Mouse (Mus musculus) hindbrain, embryonic 13.5 days (tissue): Measurements from ENCODE around the gene Rgs9bp. TPM values are rescaled to one million over a fixed set of nuclear protein-coding genes. Genes with fewer than 3 reads are reported as not detected.
A peak's percentile ranks its signal among the peaks of the same experiment; 100 is the strongest.

Experiments used
- ATAC-seq: fragments of 200-750 bp; cut with Nextera tagmentation; 2 replicates; pipeline ENCODE4 v1.8.0; 2017; ENCODE audit warnings: moderate TSS enrichment; ENCODE audit not compliant: low FRiP score
- H3K27ac ChIP-seq: fragments of 300-500 bp; sonication (generic); 2 replicates; pipeline ENCODE4 v1.5.1; 2015; ENCODE audit warnings: inconsistent platforms, mild to moderate bottlenecking, moderate library complexity
- H3K27me3 ChIP-seq: fragments of 300-500 bp; sonication (generic); 2 replicates; pipeline ENCODE4 v1.6.1; 2015; ENCODE audit warnings: mild to moderate bottlenecking, inconsistent platforms
- H3K36me3 ChIP-seq: fragments of 300-500 bp; sonication (generic); 2 replicates; pipeline ENCODE4 v1.6.1; 2015; ENCODE audit warnings: mild to moderate bottlenecking, inconsistent platforms
- H3K4me1 ChIP-seq: fragments of 300-500 bp; sonication (generic); replicated peaks from 2 replicates; pipeline ENCODE4 v1.6.1; 2015; ENCODE audit warnings: inconsistent platforms
- H3K4me2 ChIP-seq: fragments of 300-500 bp; sonication (generic); 2 replicates; pipeline ENCODE4 v1.6.1; 2015; ENCODE audit warnings: inconsistent platforms, mild to moderate bottlenecking, moderate library complexity
- H3K4me3 ChIP-seq: fragments of 300-500 bp; sonication (generic); 2 replicates; pipeline ENCODE4 v1.5.1; 2015; ENCODE audit warnings: mild to moderate bottlenecking, inconsistent platforms
- H3K9ac ChIP-seq: fragments of 300-500 bp; sonication (generic); 2 replicates; pipeline ENCODE4 v1.6.1; 2015; ENCODE audit warnings: mild to moderate bottlenecking, inconsistent platforms
- H3K9me3 ChIP-seq: fragments of 300-500 bp; sonication (generic); 2 replicates; pipeline ENCODE4 v1.6.1; 2016; ENCODE audit warnings: inconsistent platforms
- WGBS: fragments of 180-500 bp; shearing (Covaris S2); methylation state at CpG from one replicate; pipeline ENCODE4 v1.1.7; 2015; 5-methylcytosine and 5-hydroxymethylcytosine counted together
- polyA plus RNA-seq: library from polyadenylated mRNA; unstranded; fragments of >200 nt; fragmentation: Nextera tagmentation; extraction: Ambion mirVana; gene quantifications from 2 replicates; pipeline ENCODE4 v1.2.1, GENCODE M21; 2015

Gene Rgs9bp
- polyA plus RNA-seq, 1 experiment from 2014 or later: 0.10 TPM

DNA sequence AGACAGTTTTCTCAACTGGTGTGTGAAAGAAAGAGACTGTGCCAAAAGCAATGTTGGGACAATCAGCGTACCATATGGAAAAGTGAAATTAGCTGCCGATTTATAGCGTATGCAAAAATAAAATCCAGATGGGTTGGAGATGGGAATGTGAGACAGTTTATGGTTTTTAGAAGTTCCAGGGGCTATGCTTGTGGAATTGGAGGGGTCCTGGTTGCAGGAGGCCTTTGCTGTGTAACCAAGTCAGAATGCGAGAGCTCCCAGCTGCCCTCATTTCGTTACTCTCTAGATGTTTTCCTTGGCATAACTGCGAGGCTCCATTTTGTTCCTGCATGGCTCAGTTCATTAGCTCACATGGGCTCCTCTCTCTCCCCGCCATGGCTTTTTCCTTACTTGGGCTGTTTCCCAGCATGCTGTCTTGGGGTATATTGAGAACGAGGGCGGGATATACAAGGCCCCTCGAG lies 5.4 kb upstream of the Rgs9bp start:
- Histone ChIP-seq H3K27me3 (no peaks in the 10 kb centered on the region), H3K9ac (no peak overlapping the region), H3K27ac (no peak overlapping the region), H3K36me3 (peaks cover 37% of the 10 kb centered on the region), H3K9me3 (no peaks in the 10 kb centered on the region), H3K4me2 (no peak overlapping the region), H3K4me1 (peaks cover 20% of the 10 kb centered on the region), H3K4me3 (no peak overlapping the region)
- ATAC-seq: no peak
- 87% methylated on average over 10 of the region's 10 CpGs for WGBS

- H3K4me1 ChIP-seq: peaks cover 27% of the 10 kb centered on the region
- H3K9me3 ChIP-seq: no peaks in the 10 kb centered on the region
- H3K36me3 ChIP-seq: peaks cover 25% of the 10 kb centered on the region
- H3K27ac ChIP-seq: no peak overlapping the region
- H3K4me2 ChIP-seq: no peak overlapping the region
- no peak overlapping the region for H3K9ac ChIP-seq
- H3K27me3 ChIP-seq: peaks cover 9% of the 10 kb centered on the region
- no peak for ATAC-seq
- no peak overlapping the region for H3K4me3 ChIP-seq
- 89% methylated on average over 6 of the region's 7 CpGs for WGBS
These were observed 4.1 kb upstream of the Rgs9bp start for GRCm38 (mm10) chr7:35589485-35589884.

DNA sequence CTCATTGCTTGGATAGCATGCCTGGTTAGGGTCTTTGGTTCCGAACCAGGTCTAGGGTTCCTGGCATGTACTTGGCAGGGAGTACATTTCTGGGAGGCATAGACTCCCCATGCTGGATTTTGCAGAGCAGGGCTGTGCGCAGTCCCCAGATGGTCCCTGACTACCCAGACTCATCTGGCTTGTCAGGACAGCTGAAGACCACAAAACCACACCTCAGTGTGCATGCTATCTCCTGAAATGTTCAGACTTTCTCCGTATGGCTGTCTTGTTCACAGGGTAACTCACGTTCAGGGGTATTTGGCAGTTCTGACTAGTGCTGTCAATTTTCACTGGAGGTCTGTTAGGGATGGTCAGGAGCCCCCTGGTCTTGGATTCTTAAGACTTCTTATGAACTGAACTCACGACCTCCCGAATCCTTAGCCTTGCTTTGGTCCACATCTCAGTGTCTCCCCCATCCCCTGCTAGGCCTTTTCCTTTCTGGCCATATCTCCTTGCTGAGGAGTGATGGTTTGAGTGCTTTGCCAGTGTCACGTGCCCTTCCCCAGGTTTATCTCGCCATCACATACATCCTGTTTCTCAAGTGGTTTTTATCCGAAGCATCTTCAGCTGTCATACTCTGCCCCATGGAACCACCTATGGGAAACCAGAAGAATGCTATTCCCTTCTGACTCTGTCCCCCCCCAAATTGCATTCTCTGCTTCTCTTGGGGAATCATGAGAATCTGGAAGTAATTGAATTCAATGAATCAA lies 3.5 kb upstream of the Rgs9bp start:
- no peak overlapping the region for H3K9ac ChIP-seq
- WGBS: 94% methylated on average over 9 of the region's 9 CpGs
- peaks cover 22% of the 10 kb centered on the region for H3K36me3 ChIP-seq
- H3K27ac ChIP-seq: no peak overlapping the region
- H3K4me3 ChIP-seq: no peak overlapping the region
- no peaks in the 10 kb centered on the region for H3K9me3 ChIP-seq
- H3K4me2 ChIP-seq: no peak overlapping the region
- H3K4me1 ChIP-seq: peaks cover 32% of the 10 kb centered on the region
- peaks cover 15% of the 10 kb centered on the region for H3K27me3 ChIP-seq
- no peak for ATAC-seq

DNA sequence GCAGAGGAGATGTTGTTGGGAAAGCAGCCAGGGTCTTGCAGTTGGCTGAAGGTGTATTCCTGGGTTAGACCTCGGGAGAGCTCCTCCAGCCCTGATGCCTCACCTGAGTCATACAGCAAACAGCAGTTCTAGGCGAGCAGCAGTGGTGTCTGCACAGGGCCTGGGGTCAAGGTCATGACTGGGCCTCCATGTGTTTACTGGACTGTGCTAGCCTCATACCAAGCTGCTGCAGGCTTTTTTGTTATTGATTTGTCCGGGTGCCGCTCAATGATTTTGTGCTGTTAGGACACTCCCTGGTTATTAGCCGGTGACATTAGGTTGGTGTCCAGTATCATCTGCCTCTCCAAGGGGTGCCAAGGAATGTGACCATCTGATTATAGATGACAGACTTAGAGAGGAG lies 2.3 kb upstream of the Rgs9bp start:
- WGBS: 82% methylated on average over 5 of the region's 5 CpGs

GRCm38 (mm10) chr7:35586906-35587445 lies 1.6 kb upstream of the Rgs9bp start:
- Histone ChIP-seq H3K36me3 (peaks cover 3% of the 10 kb centered on the region), H3K4me1 (peaks cover 32% of the 10 kb centered on the region), H3K4me3 (peak overlapping the region; percentile 78), H3K4me2 (peak overlapping the region; percentile 99), H3K27me3 (peaks cover 34% of the 10 kb centered on the region), H3K27ac (no peak overlapping the region), H3K9ac (peak overlapping the region; percentile 85), H3K9me3 (no peaks in the 10 kb centered on the region)
- ATAC-seq: no peak
- WGBS: 23% methylated on average over 15 of the region's 15 CpGs

More for the DNA sequence above, 2.3 kb upstream of the Rgs9bp start:
- ATAC-seq: no peak
- Histone ChIP-seq H3K4me2 (no peak overlapping the region), H3K9me3 (no peaks in the 10 kb centered on the region), H3K4me3 (no peak overlapping the region), H3K27ac (no peak overlapping the region), H3K27me3 (peaks cover 26% of the 10 kb centered on the region), H3K36me3 (peaks cover 11% of the 10 kb centered on the region), H3K9ac (no peak overlapping the region), H3K4me1 (peaks cover 32% of the 10 kb centered on the region)

DNA sequence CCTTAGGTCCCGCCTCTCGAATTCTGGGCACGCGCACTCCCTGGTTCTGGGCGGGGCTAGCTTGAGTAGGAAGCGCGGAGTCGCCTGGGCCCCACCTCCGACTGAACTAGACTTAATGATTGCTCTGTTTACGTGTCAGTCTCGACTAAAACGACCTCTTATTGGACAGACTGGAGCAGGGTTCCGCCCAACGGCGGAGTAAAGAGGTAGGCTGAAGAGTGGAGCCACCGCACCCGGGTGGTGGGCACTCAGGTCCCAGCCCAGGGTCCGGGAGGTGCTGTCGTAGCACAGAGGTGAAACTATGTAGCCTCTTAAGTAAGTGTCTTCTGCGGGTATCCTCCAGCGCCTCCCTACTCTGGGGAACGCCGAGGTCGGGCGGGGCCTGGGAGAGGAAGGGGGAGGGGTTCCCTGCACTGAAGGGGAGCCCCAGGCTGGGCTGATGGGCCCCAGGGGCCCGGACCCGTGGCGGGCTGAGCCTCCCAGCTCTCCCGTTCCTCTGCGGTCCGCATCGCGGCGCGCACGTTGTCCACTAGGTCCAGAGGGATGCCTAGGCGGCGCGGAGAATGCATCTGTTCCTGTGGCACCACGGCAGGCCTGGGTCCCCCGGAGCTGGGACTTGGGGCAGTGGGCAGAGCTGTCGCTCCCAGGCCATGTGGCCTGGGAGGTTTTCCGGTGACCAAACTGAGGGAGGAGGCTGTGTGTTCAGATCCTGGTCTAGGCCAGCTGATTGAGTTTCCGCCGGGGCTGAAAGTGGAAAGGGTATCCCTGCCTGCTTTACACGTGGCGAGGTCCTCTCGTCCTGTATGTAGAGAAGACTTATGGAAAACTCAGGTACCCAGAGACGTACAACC lies 898 bp upstream of the Rgs9bp start, which contains the start of gene Ankrd27:
TSS of gene Ankrd27 (plus strand) at position 190 of the 851 bp plus-strand sequence.
- H3K27me3 ChIP-seq: peaks cover 41% of the 10 kb centered on the region
- ATAC-seq: peak; percentile 99
- H3K4me3 ChIP-seq: peak within 1 kb of the TSS; percentile 78
- peaks cover 32% of the 10 kb centered on the region for H3K4me1 ChIP-seq
- H3K4me2 ChIP-seq: peak within 1 kb of the TSS; percentile 99
- WGBS: under 1% methylated on average over 49 of the region's 49 CpGs
- H3K36me3 ChIP-seq: no peaks in the 10 kb centered on the region
- peak within 1 kb of the TSS; percentile 85 for H3K9ac ChIP-seq
- H3K27ac ChIP-seq: peak within 1 kb of the TSS; percentile 81
- no peaks in the 10 kb centered on the region for H3K9me3 ChIP-seq

DNA sequence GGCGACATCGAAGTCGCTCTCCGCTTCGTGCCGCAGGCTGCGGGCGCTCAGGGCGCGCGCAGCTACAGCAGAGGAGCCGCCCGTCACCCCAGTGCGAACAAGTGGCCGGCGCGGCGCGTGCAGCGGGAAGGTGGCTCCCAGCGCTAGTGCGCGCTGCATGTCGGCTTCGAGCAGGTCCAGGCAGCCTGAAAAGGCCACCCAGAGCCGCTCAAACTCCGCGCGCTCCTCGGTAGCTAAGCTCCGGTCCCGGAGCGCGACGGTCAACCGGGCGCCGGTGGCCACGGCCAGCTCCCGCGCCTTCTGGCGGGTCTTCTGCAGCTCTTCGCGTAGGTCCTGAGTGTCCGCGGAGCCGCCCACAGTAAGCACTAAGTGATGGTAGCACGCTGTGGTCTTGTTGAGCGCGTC lies 594 bp downstream of the Rgs9bp start:
- WGBS: 1% methylated on average over 50 of the region's 50 CpGs
- H3K4me3 ChIP-seq: peak overlapping the region; percentile 78
- H3K4me1 ChIP-seq: peaks cover 28% of the 10 kb centered on the region
- no peaks in the 10 kb centered on the region for H3K9me3 ChIP-seq
- H3K4me2 ChIP-seq: peak overlapping the region; percentile 99
- H3K27me3 ChIP-seq: peaks cover 49% of the 10 kb centered on the region
- no peaks in the 10 kb centered on the region for H3K36me3 ChIP-seq
- no peak for ATAC-seq
- H3K9ac ChIP-seq: peak overlapping the region; percentile 65
- H3K27ac ChIP-seq: no peak overlapping the region

- WGBS: 5% methylated on average over 36 of the region's 36 CpGs
These were observed 1.2 kb downstream of the Rgs9bp start for GRCm38 (mm10) chr7:35584068-35584785.

GRCm38 (mm10) chr7:35583476-35584025 lies 1.8 kb downstream of the Rgs9bp start:
- H3K27me3 ChIP-seq: peaks cover 49% of the 10 kb centered on the region
- no peaks in the 10 kb centered on the region for H3K36me3 ChIP-seq
- H3K9me3 ChIP-seq: no peaks in the 10 kb centered on the region
- H3K4me3 ChIP-seq: no peak overlapping the region
- H3K9ac ChIP-seq: no peak overlapping the region
- no peak overlapping the region for H3K4me2 ChIP-seq
- WGBS: 18% methylated on average over 11 of the region's 11 CpGs
- no peak for ATAC-seq
- H3K4me1 ChIP-seq: peaks cover 28% of the 10 kb centered on the region
- H3K27ac ChIP-seq: no peak overlapping the region

More at GRCm38 (mm10) chr7:35584068-35584785, 1.2 kb downstream of the Rgs9bp start:
- no peak overlapping the region for H3K27ac ChIP-seq
- no peak for ATAC-seq
- H3K4me1 ChIP-seq: peaks cover 28% of the 10 kb centered on the region
- no peaks in the 10 kb centered on the region for H3K9me3 ChIP-seq
- peak overlapping the region; percentile 78 for H3K4me3 ChIP-seq
- peak overlapping the region; percentile 65 for H3K9ac ChIP-seq
- peak overlapping the region; percentile 99 for H3K4me2 ChIP-seq
- H3K36me3 ChIP-seq: no peaks in the 10 kb centered on the region
- peaks cover 49% of the 10 kb centered on the region for H3K27me3 ChIP-seq

- Histone ChIP-seq H3K4me2 (no peak overlapping the region), H3K9ac (no peak overlapping the region), H3K27me3 (peaks cover 49% of the 10 kb centered on the region), H3K27ac (no peak overlapping the region), H3K36me3 (no peaks in the 10 kb centered on the region), H3K9me3 (no peaks in the 10 kb centered on the region), H3K4me1 (peaks cover 22% of the 10 kb centered on the region), H3K4me3 (no peak overlapping the region)
- ATAC-seq: no peak
- 73% methylated on average over 5 of the region's 5 CpGs for WGBS
These were observed 2.7 kb downstream of the Rgs9bp start for GRCm38 (mm10) chr7:35582719-35583118.

DNA sequence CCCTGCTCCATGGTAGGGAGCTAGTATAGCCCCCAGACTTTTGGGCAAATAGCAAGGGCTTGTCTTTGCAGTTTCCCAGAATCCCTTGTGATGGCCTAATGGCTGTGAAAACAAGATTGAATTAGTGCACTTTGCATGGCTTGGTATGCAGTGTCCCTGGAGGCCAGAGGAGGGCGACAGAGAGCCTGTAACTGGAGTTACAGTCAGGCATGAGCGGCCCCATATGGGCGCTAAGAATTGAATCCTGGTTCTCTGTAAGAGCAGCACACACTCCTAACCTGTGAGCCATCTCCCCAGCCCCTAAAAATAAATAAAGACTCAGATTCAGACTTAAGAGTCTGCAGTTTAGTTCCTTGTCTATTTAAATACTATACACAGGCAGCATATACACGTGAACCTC lies 5.5 kb downstream of the Rgs9bp start:
- WGBS: 29% methylated on average over 4 of the region's 4 CpGs
- no peak overlapping the region for H3K27ac ChIP-seq
- no peaks in the 10 kb centered on the region for H3K36me3 ChIP-seq
- no peak for ATAC-seq
- no peak overlapping the region for H3K9ac ChIP-seq
- peaks cover 8% of the 10 kb centered on the region for H3K4me1 ChIP-seq
- H3K27me3 ChIP-seq: peaks cover 44% of the 10 kb centered on the region
- no peak overlapping the region for H3K4me2 ChIP-seq
- no peak overlapping the region for H3K4me3 ChIP-seq
- no peaks in the 10 kb centered on the region for H3K9me3 ChIP-seq
